Mouse (Mus musculus) spleen, adult 2 months (tissue): ENCODE measurements around the gene Ptprm. TPM values are rescaled to one million over a fixed set of nuclear protein-coding genes. Genes with fewer than 3 reads are reported as not detected.

Source experiments
- DNase-seq, 2 experiments: peaks; one replicate each; pipeline versions ENCODE4 v3.0.0 to v3.0.0-alpha.2; 2012 to 2021; ENCODE audit warnings: low spot score in 2 of 2, low read depth in 1 of 2
- H3K27ac ChIP-seq: fragments of 200-500 bp; 2 replicates; pipeline ENCODE4 v1.5.1; 2012; ENCODE audit warnings: low read length, inconsistent platforms; ENCODE audit not compliant: insufficient read depth
- H3K27me3 ChIP-seq: fragments of 200-500 bp; 2 replicates; pipeline ENCODE4 v1.6.1; 2012; ENCODE audit warnings: mild to moderate bottlenecking, moderate library complexity, low read length, inconsistent platforms; ENCODE audit not compliant: control insufficient read depth, insufficient read depth
- H3K36me3 ChIP-seq: fragments of 200-500 bp; 2 replicates; pipeline ENCODE4 v1.6.1; 2012; ENCODE audit warnings: mild to moderate bottlenecking, low read length, inconsistent platforms; ENCODE audit not compliant: control insufficient read depth, insufficient read depth
- H3K4me1 ChIP-seq: fragments of 200-500 bp; 2 replicates; pipeline ENCODE4 v1.6.1; 2011; ENCODE audit warnings: inconsistent platforms; ENCODE audit not compliant: control insufficient read depth, insufficient read depth, insufficient read length
- H3K4me3 ChIP-seq: fragments of 200-500 bp; 2 replicates; pipeline ENCODE4 v1.5.1; 2011; ENCODE audit warnings: mild to moderate bottlenecking, inconsistent platforms; ENCODE audit not compliant: insufficient read depth, insufficient read length; ENCODE audit errors: extremely low read depth
- CTCF ChIP-seq: fragments of 200-500 bp; IDR thresholded peaks from 2 replicates; pipeline ENCODE4 v1.5.1; 2011; ENCODE audit warnings: mild to moderate bottlenecking, inconsistent platforms; ENCODE audit not compliant: insufficient read depth, insufficient read length, insufficient replicate concordance; ENCODE audit errors: extremely low read depth
- POLR2A ChIP-seq: fragments of 200-500 bp; IDR thresholded peaks from 2 replicates; pipeline ENCODE4 v1.6.1; 2011; ENCODE audit warnings: low read depth, low read length, inconsistent platforms
- WGBS: fragments of 180-500 bp; shearing (Covaris S2); methylation state at CpG from one replicate; pipeline ENCODE4 v1.1.7; 2018; 5-methylcytosine and 5-hydroxymethylcytosine counted together
- polyA plus RNA-seq: library from polyadenylated mRNA; depleted of rRNA; stranded (reverse); fragments of >200 nt; gene quantifications from 2 replicates; pipeline ENCODE4 v1.2.3, GENCODE M21; 2012

Ptprm gene
- polyA plus RNA-seq, 1 experiment, result 5.0 TPM

DNA sequence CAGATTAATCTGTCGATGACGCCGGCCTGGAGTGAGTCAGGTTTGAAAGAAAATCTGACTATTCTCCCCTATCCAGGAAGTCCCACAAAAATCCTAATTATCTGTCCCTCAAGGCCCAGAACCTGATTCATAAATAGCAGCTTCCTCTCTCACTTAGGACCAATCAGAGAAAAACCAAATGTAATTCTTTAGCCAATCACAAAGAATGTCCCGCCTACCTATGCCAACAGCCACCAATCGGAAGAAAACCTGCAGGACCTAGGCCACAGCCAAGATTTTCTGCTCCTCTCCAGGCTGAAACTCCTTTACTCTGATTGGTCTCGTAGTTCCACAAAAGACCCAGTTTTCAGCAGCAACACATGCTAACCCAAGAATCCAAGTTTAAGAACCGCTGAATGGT, 13.6 kb upstream of the Ptprm start:
- no peak for TF ChIP-seq POLR2A
- TF ChIP-seq CTCF, result no peak
- 92% methylated on average over 7 of the region's 7 CpGs for WGBS
- no peaks in the 10 kb centered on the region for H3K27me3 ChIP-seq
- DNase-seq, result no peak
- no peaks in the 10 kb centered on the region for H3K36me3 ChIP-seq
- no peak overlapping the region for H3K27ac ChIP-seq
- no peaks in the 10 kb centered on the region for H3K4me1 ChIP-seq
- no peak overlapping the region for H3K4me3 ChIP-seq

DNA sequence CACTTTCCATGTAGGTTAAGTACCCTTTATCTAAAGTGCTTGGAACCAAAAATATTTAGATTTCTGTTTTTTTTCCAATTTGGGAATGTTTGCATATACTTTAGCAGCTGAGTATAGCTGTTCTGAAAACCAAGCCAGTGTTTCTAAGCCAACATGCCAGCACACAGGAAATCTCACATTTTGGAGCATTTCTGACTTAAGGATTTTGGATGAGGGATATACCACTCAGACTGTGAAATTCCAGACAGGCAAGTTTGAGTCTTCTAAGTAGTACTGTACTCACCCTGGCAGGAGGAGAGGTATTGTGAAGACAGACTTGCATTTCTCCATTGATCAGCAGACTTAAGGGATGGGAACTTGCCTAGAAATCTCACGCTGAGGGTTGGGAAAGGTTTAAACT, 10.2 kb upstream of the Ptprm start:
- no peaks in the 10 kb centered on the region for H3K36me3 ChIP-seq
- no peak overlapping the region for H3K4me3 ChIP-seq
- DNase-seq, result no peak
- 90% methylated on average over 1 of the region's 1 CpGs for WGBS
- no peak overlapping the region for H3K27ac ChIP-seq
- H3K27me3 ChIP-seq, result no peaks in the 10 kb centered on the region
- H3K4me1 ChIP-seq, result no peaks in the 10 kb centered on the region
- TF ChIP-seq POLR2A (no peak), CTCF (no peak)

DNA sequence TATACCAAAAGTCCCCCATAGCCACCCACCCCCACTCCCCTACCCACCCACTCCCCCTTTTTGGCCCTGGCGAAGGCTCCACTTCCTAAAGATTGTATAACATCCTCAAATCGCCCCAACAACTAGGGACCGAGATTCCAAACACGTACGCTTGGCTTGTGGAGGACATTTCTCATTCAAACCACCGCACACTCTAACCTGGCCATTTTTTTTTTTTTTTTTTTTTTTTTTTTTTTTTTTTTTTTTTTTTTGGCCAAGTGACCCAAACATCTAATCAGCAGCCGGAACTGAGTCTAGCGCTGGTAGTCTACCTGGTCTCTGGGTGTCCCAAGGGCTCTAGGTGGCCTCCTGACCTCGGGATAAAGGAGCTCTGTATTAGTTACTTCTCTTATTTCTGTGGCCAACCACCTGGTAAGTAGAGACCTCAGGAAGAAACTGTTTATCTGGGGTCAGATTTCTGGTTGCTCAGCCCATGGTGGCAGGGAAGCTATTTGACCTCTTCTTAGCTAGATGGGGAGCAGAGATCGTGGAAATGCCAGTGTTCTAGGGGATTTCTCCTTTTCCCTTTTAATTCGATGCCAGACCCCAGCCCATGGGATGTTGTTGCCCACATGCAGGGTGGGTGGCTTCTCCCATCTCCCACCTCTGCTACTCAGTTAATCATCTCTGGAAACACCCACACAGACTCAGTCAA, 9.3 kb upstream of the Ptprm start:
- 85% methylated on average over 11 of the region's 11 CpGs for WGBS
- no peak for TF ChIP-seq CTCF
- no peak for TF ChIP-seq POLR2A
- Histone ChIP-seq H3K4me1 (no peaks in the 10 kb centered on the region), H3K27me3 (no peaks in the 10 kb centered on the region), H3K4me3 (no peak overlapping the region), H3K27ac (no peak overlapping the region), H3K36me3 (no peaks in the 10 kb centered on the region)
- DNase-seq, result no peak

DNA sequence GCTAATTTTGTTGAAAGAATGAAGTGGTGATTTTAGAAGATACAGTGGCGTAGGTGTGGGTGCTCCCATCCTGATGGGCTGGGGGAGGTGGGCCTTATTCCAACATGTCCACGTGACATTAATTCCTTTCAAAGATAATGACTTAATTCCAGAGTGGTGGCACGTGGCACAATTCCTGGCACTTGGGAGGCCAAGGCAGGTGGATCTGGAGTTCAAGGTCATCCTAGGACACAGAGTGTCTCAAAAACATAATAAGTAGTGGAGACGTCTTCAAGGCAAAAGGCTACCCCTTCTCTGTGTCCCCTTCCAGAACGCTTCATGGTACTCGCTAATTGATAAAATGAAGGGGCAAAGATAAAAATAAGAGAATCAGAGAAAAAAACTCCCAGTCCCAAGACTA, 7.9 kb upstream of the Ptprm start:
- TF ChIP-seq CTCF (no peak), POLR2A (no peak)

DNA sequence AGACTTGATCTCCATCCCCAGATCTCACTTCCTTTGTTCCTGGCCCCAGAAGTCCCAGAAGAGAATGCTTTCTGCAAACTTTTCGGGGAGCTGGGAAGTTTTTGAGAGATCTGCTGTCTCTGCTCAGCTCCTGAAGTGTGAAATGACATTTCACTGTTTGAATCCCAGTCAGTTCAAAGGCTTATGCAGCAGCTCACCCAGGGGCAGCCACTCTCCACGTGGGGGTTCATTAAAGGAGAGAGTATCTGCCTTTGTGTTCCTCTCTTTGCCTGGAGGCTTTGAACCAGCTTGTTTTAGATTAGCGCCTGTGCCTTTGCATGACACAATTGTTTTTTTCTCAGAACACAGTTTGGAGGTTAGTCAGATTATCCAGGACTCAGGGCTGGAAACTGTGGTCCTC, 6.3 kb upstream of the Ptprm start:
- H3K27me3 ChIP-seq, result no peaks in the 10 kb centered on the region
- no peak overlapping the region for H3K4me3 ChIP-seq
- WGBS, result 67% methylated on average over 3 of the region's 3 CpGs
- H3K36me3 ChIP-seq, result no peaks in the 10 kb centered on the region
- DNase-seq, result no peak
- TF ChIP-seq CTCF (no peak), POLR2A (no peak)
- no peak overlapping the region for H3K27ac ChIP-seq
- no peaks in the 10 kb centered on the region for H3K4me1 ChIP-seq

More for the DNA sequence above, 7.9 kb upstream of the Ptprm start:
- WGBS, result 88% methylated on average over 6 of the region's 6 CpGs
- no peaks in the 10 kb centered on the region for H3K27me3 ChIP-seq
- no peaks in the 10 kb centered on the region for H3K36me3 ChIP-seq
- no peak overlapping the region for H3K27ac ChIP-seq
- no peak overlapping the region for H3K4me3 ChIP-seq
- H3K4me1 ChIP-seq, result no peaks in the 10 kb centered on the region
- DNase-seq, result no peak

DNA sequence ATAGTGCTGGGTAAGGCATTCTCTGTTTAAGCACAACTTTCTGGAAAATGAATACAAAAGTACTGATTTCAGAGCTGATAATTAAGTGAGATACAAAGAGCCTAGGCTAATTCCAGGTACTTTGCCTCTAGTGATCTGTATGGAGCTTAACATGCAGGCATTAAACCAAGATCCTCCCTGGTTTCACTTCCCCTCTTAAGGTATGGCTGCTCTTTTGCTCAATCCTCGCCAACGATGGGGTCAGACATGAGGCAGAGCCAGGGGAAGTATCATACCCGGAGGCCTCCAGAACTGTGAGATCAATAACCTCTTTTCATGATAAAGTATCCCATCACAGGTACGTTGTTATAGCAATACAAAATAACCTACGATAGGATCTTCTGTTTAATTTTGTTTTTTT, 5.3 kb upstream of the Ptprm start:
- TF ChIP-seq POLR2A (no peak), CTCF (no peak)
- H3K27ac ChIP-seq, result no peak overlapping the region
- H3K4me1 ChIP-seq, result no peaks in the 10 kb centered on the region
- 57% methylated on average over 5 of the region's 5 CpGs for WGBS
- DNase-seq, result no peak
- H3K27me3 ChIP-seq, result peaks cover 3% of the 10 kb centered on the region
- H3K4me3 ChIP-seq, result no peak overlapping the region
- H3K36me3 ChIP-seq, result no peaks in the 10 kb centered on the region

DNA sequence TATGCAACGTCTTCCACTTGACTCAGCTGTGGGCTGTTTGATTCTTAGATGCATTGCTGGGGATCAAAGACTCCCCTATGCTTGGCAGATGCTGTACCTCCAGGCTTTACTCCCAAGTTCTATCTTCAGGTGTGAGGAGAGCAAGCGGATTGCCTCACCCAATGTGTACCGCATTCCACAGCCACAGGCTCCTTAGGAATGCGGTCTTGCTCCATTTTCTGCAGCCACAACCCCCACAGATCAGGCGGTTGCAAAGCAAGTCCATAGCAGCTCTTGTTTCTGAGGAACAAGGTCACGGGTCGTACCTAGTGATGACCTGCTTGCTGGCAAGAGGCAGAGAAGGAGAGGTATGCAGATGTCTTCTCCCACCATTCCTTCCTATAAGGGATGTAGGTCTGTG, 4.3 kb upstream of the Ptprm start:
- Histone ChIP-seq H3K4me1 (peaks cover 2% of the 10 kb centered on the region; the same call in 1 of the 2 replicates), H3K27ac (no peak overlapping the region), H3K36me3 (no peaks in the 10 kb centered on the region), H3K4me3 (no peak overlapping the region), H3K27me3 (peaks cover 7% of the 10 kb centered on the region)
- WGBS, result 92% methylated on average over 7 of the region's 7 CpGs
- DNase-seq, result no peak
- TF ChIP-seq CTCF (no peak), POLR2A (no peak)
